Comparison of ENCODE assay signal across 8 mouse cellular contexts in the genomic region with DNA sequence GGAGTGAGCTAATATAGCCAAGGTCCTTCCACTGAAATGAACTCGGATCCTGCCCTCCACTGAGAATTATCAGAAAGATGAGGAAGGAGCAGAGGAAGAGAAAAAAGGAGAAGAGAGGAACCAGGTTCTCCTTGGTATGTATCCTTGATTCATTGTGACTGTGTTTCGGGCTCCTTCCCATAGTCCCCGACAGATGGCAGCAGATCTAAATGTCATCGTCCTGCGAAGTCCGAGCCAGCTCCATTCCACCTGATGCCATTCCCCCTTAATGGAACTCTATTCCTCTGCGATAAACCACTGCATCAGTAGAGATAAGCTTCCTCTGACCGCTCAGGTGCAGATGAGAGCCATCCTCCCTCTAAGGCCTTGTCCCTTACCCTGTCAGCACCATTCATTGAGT.
A peak's percentile ranks its signal among the peaks of the same experiment; 100 is the strongest.
DNase-seq lines count a peak whose midpoint lies in the region; ATAC-seq and TF ChIP-seq lines count a peak whose summit lies in the region.
"Had no signal": no experiment of that assay in that cellular context is flagged by ENCODE, and none has a peak within 500 bp of the region (broad histone marks: within the 10 kb centered on the region; RNA-seq: fewer than 3 reads in every experiment).

No protein-coding gene starts in this region.

- peaks cover 27% of the 10 kb centered on the region for H3K4me1 ChIP-seq in midbrain, embryonic 10.5 days
- H3K4me1 ChIP-seq in midbrain, embryonic 15.5 days = peaks cover 17% of the 10 kb centered on the region
- H3K4me1 ChIP-seq in liver, embryonic 14.5 days (replicated peaks; ENCODE audit: control insufficient read depth in 2 of 2, insufficient read depth in 2 of 2, low read length in 1 of 2) = no peaks in the 10 kb centered on the region
- no peaks in the 10 kb centered on the region for H3K4me1 ChIP-seq in stomach, embryonic 14.5 days (ENCODE audit: control insufficient read depth, insufficient read depth, low read length)

- peaks cover 15% of the 10 kb centered on the region; the same call in 1 of the 2 replicates for H3K27me3 ChIP-seq in midbrain, embryonic 10.5 days (ENCODE audit: low read depth, poor library complexity, severe bottlenecking)
- H3K27me3 ChIP-seq in midbrain, embryonic 15.5 days (replicated peaks) = no peaks in the 10 kb centered on the region
- H3K27me3 ChIP-seq in liver, embryonic 14.5 days (ENCODE audit: control insufficient read depth, insufficient read depth, low read length) = no peaks in the 10 kb centered on the region
- no peaks in the 10 kb centered on the region for H3K27me3 ChIP-seq in stomach, embryonic 14.5 days (ENCODE audit: control insufficient read depth, insufficient read depth, low read length)

- no peak for ATAC-seq in midbrain, embryonic 15.5 days (replicated peaks)
- ATAC-seq in liver, embryonic 14.5 days (ENCODE audit: insufficient read depth) = no peak
- ATAC-seq in stomach, embryonic 14.5 days (ENCODE audit: insufficient number of reproducible peaks, insufficient read depth, low FRiP score, low read depth) = 0 out of 2 replicates have a peak, but pooled peaks have one; percentile 37

- H3K4me2 ChIP-seq in midbrain, embryonic 15.5 days = no peak overlapping the region
- H3K4me2 ChIP-seq in liver, embryonic 14.5 days (ENCODE audit: low read depth) = no peak overlapping the region
- H3K4me2 ChIP-seq in stomach, embryonic 14.5 days (replicated peaks; ENCODE audit: low read depth, low read length) = no peak overlapping the region
- H3K4me2 ChIP-seq: lung, embryonic 15.5 days had no signal

- H3K36me3 ChIP-seq in midbrain, embryonic 10.5 days = no peaks in the 10 kb centered on the region
- no peaks in the 10 kb centered on the region for H3K36me3 ChIP-seq in midbrain, embryonic 15.5 days (replicated peaks)
- no peaks in the 10 kb centered on the region for H3K36me3 ChIP-seq in liver, embryonic 14.5 days (replicated peaks; ENCODE audit: control insufficient read depth, insufficient read depth, low read depth)
- H3K36me3 ChIP-seq in stomach, embryonic 14.5 days (ENCODE audit: control insufficient read depth, insufficient read depth, low read length) = no peaks in the 10 kb centered on the region
- H3K36me3 ChIP-seq: lung, embryonic 15.5 days had no signal

- H3K4me3 ChIP-seq in midbrain, embryonic 10.5 days = no peak overlapping the region
- H3K4me3 ChIP-seq in midbrain, embryonic 15.5 days = no peak overlapping the region
- H3K4me3 ChIP-seq in liver, embryonic 14.5 days (ENCODE audit: insufficient read depth in 1 of 2, low read depth in 2 of 2, low read length in 2 of 2) = no peak overlapping the region
- no peak overlapping the region for H3K4me3 ChIP-seq in stomach, embryonic 14.5 days (ENCODE audit: low read depth, low read length)
- H3K4me3 ChIP-seq: lung, embryonic 15.5 days had no signal

- no peak for TF ChIP-seq EP300 in liver, embryonic 14.5 days (IDR thresholded peaks at IDR 0.05; ENCODE audit: low read depth)

- peak; percentile 41 for DNase-seq in midbrain, embryonic 10.5 days (ENCODE audit: low spot score)
- peak; percentile 26 for DNase-seq in WW6 (ENCODE audit: low read depth, low spot score)
- DNase-seq in c-Kit-positive CD71-negative TER-119-negative erythroid progenitor cells, embryonic 14.5 days (ENCODE audit: low read depth) = peak; percentile 6
- DNase-seq in gastrocnemius, postnatal 25 days = peak; percentile 13
- DNase-seq in liver, embryonic 14.5 days (ENCODE audit: low read depth in 3 of 3, low spot score in 3 of 3) = no peak

- 29% methylated on average over 8 of the region's 8 CpGs for WGBS in midbrain, embryonic 10.5 days
- WGBS in midbrain, embryonic 15.5 days = 24% methylated on average over 8 of the region's 8 CpGs
- WGBS in liver, embryonic 14.5 days (ENCODE audit: insufficient replicate concordance) = 16% methylated on average over 8 of the region's 8 CpGs
- WGBS in stomach, embryonic 14.5 days = 15% methylated on average over 8 of the region's 8 CpGs

- no peaks in the 10 kb centered on the region for H3K9me3 ChIP-seq in midbrain, embryonic 10.5 days (replicated peaks)
- no peaks in the 10 kb centered on the region for H3K9me3 ChIP-seq in midbrain, embryonic 15.5 days
- H3K9me3 ChIP-seq in liver, embryonic 14.5 days (ENCODE audit: control insufficient read depth, low read length) = no peaks in the 10 kb centered on the region
- H3K9me3 ChIP-seq in stomach, embryonic 14.5 days (ENCODE audit: control insufficient read depth, low read depth, low read length) = no peaks in the 10 kb centered on the region
- H3K9me3 ChIP-seq: lung, embryonic 15.5 days had no signal

- peak; percentile 54 for TF ChIP-seq CTCF in liver, embryonic 14.5 days (IDR thresholded peaks at IDR 0.05; ENCODE audit: low read depth)

- no peak overlapping the region for H3K27ac ChIP-seq in midbrain, embryonic 10.5 days (replicated peaks)
- H3K27ac ChIP-seq in midbrain, embryonic 15.5 days = no peak overlapping the region
- H3K27ac ChIP-seq in liver, embryonic 14.5 days = no peak overlapping the region
- H3K27ac ChIP-seq in stomach, embryonic 14.5 days (ENCODE audit: low read length) = no peak overlapping the region
- H3K27ac ChIP-seq: lung, embryonic 15.5 days had no signal

- H3K9ac ChIP-seq in midbrain, embryonic 15.5 days = no peak overlapping the region
- no peak overlapping the region for H3K9ac ChIP-seq in liver, embryonic 14.5 days (replicated peaks)
- H3K9ac ChIP-seq in stomach, embryonic 14.5 days (replicated peaks; ENCODE audit: low read depth, low read length) = no peak overlapping the region
- H3K9ac ChIP-seq: lung, embryonic 15.5 days had no signal

Comparison
In these comparisons a context has a peak if more than half of its experiments do, and no peak if none do; other contexts are left out.
1. DNase-seq: peak in midbrain, embryonic 10.5 days (single experiment), WW6 (single experiment), c-Kit-positive CD71-negative TER-119-negative erythroid progenitor cells, embryonic 14.5 days (single experiment) and gastrocnemius, postnatal 25 days (single experiment); none in liver, embryonic 14.5 days (0 of 3).